Mouse (Mus musculus) midbrain, embryonic 10.5 days (tissue): ENCODE measurements around the gene Esrra. TPM values are rescaled to one million over a fixed set of nuclear protein-coding genes. Genes with fewer than 3 reads are reported as not detected.

Experiments used
- DNase-seq: peaks from one replicate; pipeline ENCODE4 v3.0.0-alpha.2; 2017; ENCODE audit warnings: low spot score
- H3K27ac ChIP-seq: fragments of 300-500 bp; sonication (generic); replicated peaks from 2 replicates; pipeline ENCODE4 v1.5.1; 2016; ENCODE audit warnings: mild to moderate bottlenecking
- H3K27me3 ChIP-seq: fragments of 300-500 bp; sonication (generic); 2 replicates; pipeline ENCODE4 v1.6.1; 2016; ENCODE audit warnings: low read depth, mild to moderate bottlenecking; ENCODE audit not compliant: poor library complexity, severe bottlenecking
- H3K36me3 ChIP-seq: fragments of 300-500 bp; sonication (generic); 2 replicates; pipeline ENCODE4 v1.6.1; 2016; ENCODE audit warnings: mild to moderate bottlenecking, moderate library complexity
- H3K4me1 ChIP-seq: fragments of 300-500 bp; sonication (generic); 2 replicates; pipeline ENCODE4 v1.6.1; 2016
- H3K4me3 ChIP-seq: fragments of 300-500 bp; sonication (generic); 2 replicates; pipeline ENCODE4 v1.5.1; 2016; ENCODE audit warnings: mild to moderate bottlenecking, moderate library complexity
- H3K9me3 ChIP-seq: fragments of 300-500 bp; sonication (generic); replicated peaks from 2 replicates; pipeline ENCODE4 v1.6.1; 2016; ENCODE audit warnings: mild to moderate bottlenecking
- WGBS: fragments of 180-500 bp; shearing (Covaris S2); methylation state at CpG from one replicate; pipeline ENCODE4 v1.1.7; 2016; 5-methylcytosine and 5-hydroxymethylcytosine counted together
- polyA plus RNA-seq: library from polyadenylated mRNA; unstranded; fragments of >200 nt; fragmentation: Nextera tagmentation; extraction: Ambion mirVana; gene quantifications from 2 replicates; pipeline ENCODE4 v1.2.1, GENCODE M21; 2016

Gene Esrra
- polyA plus RNA-seq = 8.9 and 9.5 TPM in 2 replicates

- H3K36me3 ChIP-seq = no peaks in the 10 kb centered on the region
- H3K4me3 ChIP-seq = peak within 1 kb of the TSS; percentile 76
- H3K4me1 ChIP-seq = peaks cover 55% of the 10 kb centered on the region
- no peaks in the 10 kb centered on the region; the same call in 1 of the 2 replicates for H3K9me3 ChIP-seq
- H3K27ac ChIP-seq = peak within 1 kb of the TSS; percentile 95
- WGBS = under 1% methylated on average over 63 of the region's 66 CpGs
- H3K27me3 ChIP-seq = peaks cover 49% of the 10 kb centered on the region
- peak; percentile 100 for DNase-seq
Observed at GRCm38 (mm10) chr19:6921647-6922567, at the start of gene Esrra. TSS of gene Esrra (minus strand) at chr19:6921813.

- H3K4me1 ChIP-seq = peaks cover 51% of the 10 kb centered on the region
- WGBS = 23% methylated on average over 11 of the region's 11 CpGs
- H3K27ac ChIP-seq = peak overlapping the region; percentile 82
- no peaks in the 10 kb centered on the region for H3K9me3 ChIP-seq
- peaks cover 2% of the 10 kb centered on the region for H3K36me3 ChIP-seq
- H3K4me3 ChIP-seq = peak overlapping the region; percentile 64
- peaks cover 60% of the 10 kb centered on the region for H3K27me3 ChIP-seq
- no peak for DNase-seq
Observed at GRCm38 (mm10) chr19:6970460-6971085, 49.0 kb upstream of the Esrra start.

GRCm38 (mm10) chr19:6969665-6970381 is 48.2 kb upstream of the Esrra start:
- Histone ChIP-seq H3K9me3 (no peaks in the 10 kb centered on the region), H3K4me1 (peaks cover 51% of the 10 kb centered on the region), H3K4me3 (peak overlapping the region; percentile 64), H3K27me3 (peaks cover 60% of the 10 kb centered on the region), H3K27ac (peak overlapping the region; percentile 82), H3K36me3 (peaks cover 10% of the 10 kb centered on the region)
- peak; percentile 73 for DNase-seq
- 2% methylated on average over 44 of the region's 55 CpGs for WGBS

- WGBS = under 1% methylated on average over 20 of the region's 20 CpGs
- Histone ChIP-seq H3K27ac (peak overlapping the region; percentile 82), H3K27me3 (peaks cover 60% of the 10 kb centered on the region), H3K4me1 (peaks cover 50% of the 10 kb centered on the region), H3K4me3 (peak overlapping the region; percentile 64), H3K9me3 (no peaks in the 10 kb centered on the region), H3K36me3 (peaks cover 15% of the 10 kb centered on the region)
- DNase-seq = no peak
Observed at GRCm38 (mm10) chr19:6969291-6969664, 47.7 kb upstream of the Esrra start.

GRCm38 (mm10) chr19:6968491-6969271 is 47.1 kb upstream of the Esrra start:
- peak overlapping the region; percentile 64 for H3K4me3 ChIP-seq
- H3K9me3 ChIP-seq = no peaks in the 10 kb centered on the region
- peak overlapping the region; percentile 82 for H3K27ac ChIP-seq
- peaks cover 18% of the 10 kb centered on the region for H3K36me3 ChIP-seq
- no peak for DNase-seq
- WGBS = 13% methylated on average over 15 of the region's 15 CpGs
- peaks cover 60% of the 10 kb centered on the region for H3K27me3 ChIP-seq
- peaks cover 44% of the 10 kb centered on the region for H3K4me1 ChIP-seq

GRCm38 (mm10) chr19:6956461-6956860 is 34.8 kb upstream of the Esrra start:
- no peak overlapping the region for H3K4me3 ChIP-seq
- H3K9me3 ChIP-seq = no peaks in the 10 kb centered on the region
- H3K27ac ChIP-seq = no peak overlapping the region
- peaks cover 64% of the 10 kb centered on the region for H3K36me3 ChIP-seq
- no peak for DNase-seq
- 88% methylated on average over 10 of the region's 10 CpGs for WGBS
- no peaks in the 10 kb centered on the region for H3K27me3 ChIP-seq
- H3K4me1 ChIP-seq = peaks cover 19% of the 10 kb centered on the region

- no peaks in the 10 kb centered on the region for H3K27me3 ChIP-seq
- no peaks in the 10 kb centered on the region for H3K9me3 ChIP-seq
- H3K27ac ChIP-seq = 0 out of 2 replicates have a peak overlapping the region, but pooled peaks have one; percentile 4
- H3K4me1 ChIP-seq = peaks cover 20% of the 10 kb centered on the region
- no peak for DNase-seq
- 85% methylated on average over 7 of the region's 7 CpGs for WGBS
- H3K36me3 ChIP-seq = peaks cover 62% of the 10 kb centered on the region
- H3K4me3 ChIP-seq = no peak overlapping the region
Observed at GRCm38 (mm10) chr19:6955424-6955823, 33.8 kb upstream of the Esrra start.

- no peak for DNase-seq
- Histone ChIP-seq H3K9me3 (no peaks in the 10 kb centered on the region), H3K27me3 (no peaks in the 10 kb centered on the region), H3K36me3 (peaks cover 49% of the 10 kb centered on the region), H3K4me1 (peaks cover 33% of the 10 kb centered on the region), H3K27ac (no peak overlapping the region), H3K4me3 (no peak overlapping the region)
- WGBS = 62% methylated on average over 9 of the region's 9 CpGs
Observed at GRCm38 (mm10) chr19:6954046-6954445, 32.4 kb upstream of the Esrra start.

- no peak for DNase-seq
- 28% methylated on average over 3 of the region's 3 CpGs for WGBS
- Histone ChIP-seq H3K36me3 (peaks cover 35% of the 10 kb centered on the region), H3K4me3 (peak overlapping the region; percentile 72), H3K4me1 (peaks cover 33% of the 10 kb centered on the region), H3K9me3 (no peaks in the 10 kb centered on the region), H3K27ac (peak overlapping the region; percentile 97), H3K27me3 (no peaks in the 10 kb centered on the region)
Observed at GRCm38 (mm10) chr19:6952712-6953037, 31.1 kb upstream of the Esrra start.

- no peaks in the 10 kb centered on the region for H3K9me3 ChIP-seq
- WGBS = 4% methylated on average over 31 of the region's 31 CpGs
- DNase-seq = peak; percentile 69
Observed at GRCm38 (mm10) chr19:6951994-6952711, 30.5 kb upstream of the Esrra start.

GRCm38 (mm10) chr19:6951381-6951968 is 29.9 kb upstream of the Esrra start:
- H3K4me3 ChIP-seq = peak overlapping the region; percentile 72
- H3K27ac ChIP-seq = peak overlapping the region; percentile 97
- no peaks in the 10 kb centered on the region for H3K27me3 ChIP-seq
- peaks cover 33% of the 10 kb centered on the region for H3K4me1 ChIP-seq
- under 1% methylated on average over 35 of the region's 35 CpGs for WGBS
- no peaks in the 10 kb centered on the region for H3K9me3 ChIP-seq
- H3K36me3 ChIP-seq = peaks cover 25% of the 10 kb centered on the region
- peak; percentile 94 for DNase-seq

More at GRCm38 (mm10) chr19:6951994-6952711, 30.5 kb upstream of the Esrra start:
- Histone ChIP-seq H3K27me3 (no peaks in the 10 kb centered on the region), H3K36me3 (peaks cover 31% of the 10 kb centered on the region), H3K4me1 (peaks cover 33% of the 10 kb centered on the region), H3K4me3 (peak overlapping the region; percentile 72), H3K27ac (peak overlapping the region; percentile 97)
